Mouse (Mus musculus): ENCODE data around the gene Vwf.
A peak's percentile ranks its signal among the peaks of the same experiment; 100 is the strongest.

Vwf gene

DNA sequence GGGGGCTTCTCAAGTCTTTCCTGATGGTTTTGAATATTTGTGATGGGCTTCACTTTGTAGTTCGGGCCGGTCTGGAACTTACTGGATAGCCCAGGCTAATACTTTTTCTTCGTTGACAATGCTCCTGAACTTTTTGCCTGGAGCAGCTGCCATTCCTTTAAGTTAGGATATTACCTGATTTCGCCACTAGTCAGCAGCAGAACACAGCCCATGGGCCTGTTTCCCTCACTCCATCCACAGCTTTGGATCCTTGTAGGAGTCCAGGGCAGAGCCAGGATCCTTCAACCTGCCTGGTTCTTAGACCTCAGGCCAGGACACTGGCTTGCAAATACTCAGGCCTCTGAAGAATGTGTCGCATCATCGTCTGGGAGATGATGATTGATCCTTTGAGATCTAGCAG is 74.2 kb downstream of the Vwf start:
- no peak for DNase-seq (ENCODE audit: low read depth, low spot score)

DNA sequence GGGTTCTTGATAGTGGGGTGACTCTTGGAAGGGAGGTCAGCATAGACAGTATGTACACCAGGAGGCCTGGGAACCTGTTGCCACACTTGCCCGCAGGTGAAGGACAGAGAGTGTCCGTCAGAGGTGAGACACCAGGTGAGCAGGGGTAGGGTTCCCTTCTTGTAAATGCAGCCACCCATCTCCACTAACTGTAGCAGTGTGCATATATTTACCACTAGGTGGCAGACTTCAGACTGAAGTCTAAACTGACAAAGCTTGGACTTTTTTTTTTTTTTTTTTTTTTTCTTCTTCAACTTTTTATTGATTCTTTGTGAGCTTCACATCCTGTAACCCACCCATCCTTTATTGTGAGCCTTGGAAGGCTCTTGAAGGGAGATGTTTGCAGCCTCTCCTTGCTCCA is 75.9 kb downstream of the Vwf start:
- peak; percentile 47 for DNase-seq (ENCODE audit: low read depth, low spot score)

DNA sequence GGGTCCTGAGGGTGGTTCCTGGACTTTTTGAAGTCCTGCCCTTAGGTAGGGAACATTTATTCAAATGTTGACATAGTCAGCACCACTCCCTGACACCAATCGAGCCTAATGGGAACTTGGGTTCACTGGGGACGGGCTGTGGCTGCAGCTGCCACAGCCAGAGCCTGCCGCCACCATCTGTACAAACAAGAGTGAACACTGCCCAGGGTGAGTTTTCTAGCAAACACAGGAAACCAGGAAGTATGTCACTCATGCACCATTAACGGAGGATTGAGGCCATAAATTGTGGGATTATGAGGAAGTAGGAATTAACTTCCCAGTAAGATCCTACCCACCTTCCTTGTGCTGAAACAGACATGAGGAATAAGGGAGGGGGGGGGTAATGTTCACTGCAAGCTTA is 93.9 kb downstream of the Vwf start:
- DNase-seq (ENCODE audit: low read depth, low spot score), result no peak

DNA sequence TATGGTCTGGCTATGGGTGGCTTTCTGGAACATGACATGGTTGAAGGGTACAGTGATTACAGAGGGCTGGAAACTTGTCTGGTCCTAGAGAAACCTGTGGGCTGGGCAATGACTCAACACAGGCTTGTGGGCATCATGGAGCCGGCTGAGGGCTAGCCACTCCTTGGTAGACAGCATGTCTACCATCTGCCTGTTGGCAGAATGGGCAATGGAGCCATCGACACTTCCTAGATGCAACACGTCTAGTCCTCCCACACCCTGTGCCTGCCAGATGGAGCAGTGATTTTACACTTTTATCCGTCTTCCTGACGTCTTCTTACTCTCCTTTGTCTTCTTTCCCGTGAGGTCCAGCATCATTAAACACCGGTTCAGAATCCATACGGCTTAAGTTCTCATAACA is 94.6 kb downstream of the Vwf start:
- DNase-seq (ENCODE audit: low read depth, low spot score), result no peak

DNA sequence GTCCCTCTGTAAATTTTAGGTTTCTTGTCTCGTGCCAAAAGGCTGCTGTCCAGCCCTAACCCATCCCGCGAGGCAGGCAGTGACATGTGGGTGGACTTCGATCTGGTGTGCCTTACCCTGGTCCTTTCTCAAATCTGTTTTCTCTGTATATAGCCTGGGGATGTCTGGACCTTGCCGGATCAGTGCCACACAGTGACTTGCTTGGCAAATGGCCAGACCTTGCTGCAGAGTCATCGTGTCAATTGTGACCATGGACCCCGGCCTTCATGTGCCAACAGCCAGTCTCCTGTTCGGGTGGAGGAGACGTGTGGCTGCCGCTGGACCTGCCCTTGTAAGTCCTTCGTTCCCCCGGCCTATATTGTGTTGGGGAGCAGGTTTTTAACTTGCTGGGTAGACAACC is 102.4 kb downstream of the Vwf start:
- DNase-seq (ENCODE audit: low read depth, low spot score), result no peak

DNA sequence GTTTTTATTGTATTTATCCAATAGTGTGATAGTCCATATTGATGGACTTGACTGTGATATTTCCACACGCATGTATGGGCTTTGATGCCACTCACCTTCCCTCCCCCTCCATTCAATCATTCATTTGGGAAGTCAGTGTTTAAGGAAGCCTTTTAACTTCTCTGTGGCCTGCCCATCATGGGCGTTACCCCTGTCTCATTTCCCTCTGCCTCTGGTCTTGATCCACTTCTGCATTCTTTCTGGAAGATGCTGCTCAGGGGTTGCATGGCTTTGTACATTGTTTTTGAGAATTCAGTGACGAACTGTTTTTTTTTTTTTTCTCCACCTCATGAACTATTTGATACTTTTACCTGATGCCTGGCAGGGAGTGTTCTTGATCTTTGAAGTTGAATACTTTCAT is 104.8 kb downstream of the Vwf start:
- no peak for DNase-seq (ENCODE audit: low read depth, low spot score)

DNA sequence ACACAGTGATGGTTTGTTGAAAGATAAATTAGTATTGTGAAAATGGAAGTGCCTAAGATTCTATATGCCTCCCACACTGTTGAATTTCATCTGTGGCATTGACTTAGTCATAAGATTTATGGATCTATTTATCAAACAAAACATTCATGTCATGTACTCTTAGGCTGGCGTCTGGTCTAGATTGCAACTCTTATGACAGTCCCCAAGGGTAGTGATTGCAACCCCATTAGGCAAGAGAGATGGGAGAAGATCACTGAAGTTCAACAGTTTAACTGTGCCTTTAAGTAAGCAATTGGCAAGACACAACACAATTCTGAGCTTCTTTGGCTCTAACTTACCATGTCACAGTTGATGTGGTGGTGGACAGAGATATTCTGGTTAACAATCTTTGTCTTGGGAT is 106.8 kb downstream of the Vwf start:
- no peak for DNase-seq (ENCODE audit: low read depth, low spot score)

DNA sequence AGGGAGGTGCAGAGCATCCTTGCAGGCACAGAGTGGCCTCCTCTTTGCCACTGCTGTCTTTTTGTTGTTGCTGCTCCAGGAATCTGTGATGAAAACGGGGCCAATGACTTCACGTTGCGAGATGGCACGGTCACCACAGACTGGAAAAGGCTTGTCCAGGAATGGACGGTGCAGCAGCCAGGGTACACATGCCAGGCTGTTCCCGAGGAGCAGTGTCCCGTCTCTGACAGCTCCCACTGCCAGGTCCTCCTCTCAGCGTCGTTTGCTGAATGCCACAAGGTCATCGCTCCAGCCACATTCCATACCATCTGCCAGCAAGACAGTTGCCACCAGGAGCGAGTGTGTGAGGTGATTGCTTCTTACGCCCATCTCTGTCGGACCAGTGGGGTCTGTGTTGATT is 110.3 kb downstream of the Vwf start:
- no peak for DNase-seq (ENCODE audit: low read depth, low spot score)

DNA sequence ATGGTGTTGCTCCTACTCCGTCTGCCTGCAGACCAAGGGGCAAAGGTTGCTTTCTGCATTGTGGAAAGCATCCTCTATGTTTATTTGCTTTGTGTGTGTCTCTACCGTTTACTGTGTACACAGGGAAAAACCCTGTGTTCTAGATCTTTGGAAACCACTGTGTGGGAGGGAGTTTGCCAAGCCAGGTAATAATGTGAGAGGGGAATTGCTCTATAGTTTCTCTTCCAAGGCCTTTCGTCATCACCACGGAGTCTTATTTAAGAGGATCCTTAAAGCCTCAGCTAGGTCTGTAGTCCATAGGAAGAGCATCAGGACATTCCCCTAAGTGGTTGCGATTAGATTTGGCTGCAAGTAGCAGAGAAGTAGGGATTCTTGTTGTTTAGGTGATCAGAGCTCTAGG is 111.4 kb downstream of the Vwf start:
- no peak for DNase-seq (ENCODE audit: low read depth, low spot score)

DNA sequence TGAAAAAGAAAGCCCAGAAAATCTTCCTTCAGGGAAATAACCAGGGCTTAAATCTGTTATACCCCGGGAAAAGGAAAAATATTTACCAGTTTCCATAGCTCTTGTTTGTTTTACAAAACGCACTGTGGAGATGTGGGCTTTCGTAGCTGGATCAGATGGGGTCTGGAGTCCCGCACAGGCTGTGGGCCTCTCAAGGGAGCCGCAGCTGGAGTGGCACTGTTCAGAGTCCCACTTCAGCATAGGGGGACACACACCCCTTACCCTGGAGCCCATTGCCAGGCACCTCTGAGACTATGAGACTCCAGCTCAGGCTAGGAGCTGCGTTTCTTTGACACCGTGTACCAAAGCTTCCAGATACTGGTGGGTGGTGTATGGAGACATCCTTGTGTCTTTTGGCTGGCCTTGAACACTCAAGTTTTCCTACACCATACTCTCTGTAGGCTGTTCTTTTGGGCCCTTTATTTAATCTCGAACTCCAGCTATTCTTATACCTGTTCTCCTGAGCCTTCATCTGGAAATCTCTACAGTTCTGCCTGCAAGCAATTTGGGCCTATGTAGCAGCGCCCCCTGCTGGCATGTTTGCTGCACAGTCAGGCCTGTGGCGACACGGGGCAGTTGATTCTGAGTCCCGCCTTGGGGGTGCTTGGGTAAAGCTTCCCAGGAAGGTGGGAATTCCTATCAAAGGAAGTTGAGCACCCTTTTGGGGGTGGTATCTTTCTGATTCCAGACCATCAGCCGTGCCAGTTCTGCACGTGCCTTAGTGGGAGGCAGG is 114.7 kb downstream of the Vwf start:
- DNase-seq (ENCODE audit: low read depth, low spot score), result peak; percentile 70

DNA sequence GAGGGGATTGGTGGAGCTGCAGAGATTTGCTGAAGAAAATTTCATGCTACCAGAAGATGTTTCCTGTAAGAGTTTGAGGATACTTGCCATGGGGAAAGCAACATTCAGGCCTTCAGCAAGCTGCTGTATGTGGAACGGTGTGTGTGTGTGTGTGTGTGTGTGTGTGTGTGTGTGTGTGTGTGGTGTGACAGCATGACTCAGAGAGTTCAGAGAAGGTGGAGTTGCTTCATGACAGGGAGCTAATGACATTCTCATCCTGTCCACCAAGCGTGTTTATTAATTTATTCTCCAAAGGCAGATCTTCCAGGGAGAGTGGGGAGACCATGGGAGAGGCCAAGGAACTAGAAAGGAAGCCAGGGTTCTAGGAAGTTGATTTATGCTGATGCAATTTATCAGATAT is 117.3 kb downstream of the Vwf start:
- DNase-seq (ENCODE audit: low read depth, low spot score), result no peak

DNA sequence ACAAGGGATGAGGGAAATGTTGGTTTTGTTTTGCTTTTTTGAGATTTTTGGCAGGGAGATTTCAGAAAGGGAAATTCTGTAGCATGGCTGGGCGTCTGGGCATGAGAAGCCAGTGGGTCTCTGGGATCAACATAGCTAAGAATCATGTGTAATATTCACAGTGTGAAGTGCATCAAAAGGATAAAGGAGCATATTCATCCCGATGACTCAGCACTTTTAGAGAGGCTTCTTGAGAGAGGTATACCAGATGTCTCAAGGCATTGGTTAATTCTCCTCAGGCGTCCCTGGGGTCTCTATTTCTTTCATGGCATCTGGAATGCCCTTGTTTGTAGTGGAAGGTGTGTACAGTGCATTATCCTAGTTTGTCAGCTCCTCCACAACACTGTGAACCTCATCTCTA is 125.3 kb downstream of the Vwf start:
- no peak for DNase-seq (ENCODE audit: low read depth, low spot score)

DNA sequence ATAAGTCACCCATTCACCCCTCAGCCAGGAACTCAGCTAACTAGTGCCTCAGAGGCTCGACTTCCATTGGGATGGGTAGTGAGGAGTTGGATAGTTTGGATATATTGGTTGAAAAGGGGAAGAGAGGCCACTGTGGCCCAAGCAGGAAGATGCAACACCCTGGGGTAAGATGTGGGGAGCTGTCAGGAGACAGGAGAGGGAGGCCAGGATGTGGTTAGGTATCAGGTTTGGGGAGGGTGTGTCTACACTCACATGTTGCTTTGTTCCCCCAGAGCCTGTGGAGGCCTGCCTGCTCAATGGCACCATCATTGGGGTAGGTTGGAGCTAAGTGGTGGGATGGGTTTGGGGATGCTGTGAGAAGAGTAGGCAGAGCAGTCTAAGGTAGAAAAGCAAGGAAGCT is 131.9 kb downstream of the Vwf start:
- peak; percentile 5 for DNase-seq (ENCODE audit: low read depth, low spot score)

DNA sequence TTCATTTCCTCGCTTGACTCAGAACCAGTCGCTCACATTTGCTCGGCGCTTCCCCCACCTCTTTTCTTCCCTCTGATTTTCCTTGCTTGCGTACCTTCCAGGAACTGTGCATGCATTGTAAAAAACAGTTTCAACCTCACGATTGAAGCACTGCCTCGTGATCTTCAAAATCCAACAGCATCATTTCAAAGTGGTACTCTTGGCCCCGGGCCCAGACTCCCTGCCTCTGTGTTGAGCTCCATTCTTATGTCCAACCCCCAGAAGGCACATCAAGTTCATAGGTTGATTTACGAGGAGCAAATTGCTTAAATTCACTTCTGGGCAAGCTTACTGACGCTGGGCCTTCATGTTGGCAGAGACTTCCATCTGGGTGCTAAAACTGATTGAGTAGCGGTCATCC is 134.0 kb downstream of the Vwf start:
- DNase-seq (ENCODE audit: low read depth, low spot score), result no peak

DNA sequence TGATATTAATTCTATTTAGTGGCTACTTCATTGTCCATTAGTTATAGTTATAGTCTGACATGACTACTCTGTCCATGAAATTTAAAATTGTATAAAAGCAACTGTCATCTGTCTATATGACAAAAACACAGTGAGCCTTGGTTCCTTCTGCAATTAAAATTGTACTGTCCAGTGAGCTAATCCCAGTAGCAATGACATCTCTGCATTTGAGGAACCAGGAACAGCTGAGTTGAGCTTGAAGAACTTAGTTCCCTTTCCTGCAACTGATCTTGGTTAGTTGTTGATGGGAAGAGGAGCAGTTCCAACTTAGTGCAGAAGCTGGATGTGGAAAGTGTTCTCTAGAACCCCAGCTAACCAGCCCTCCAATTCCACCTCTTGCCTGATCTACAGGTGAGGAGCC is 138.8 kb downstream of the Vwf start:
- no peak for DNase-seq (ENCODE audit: low read depth, low spot score)

DNA sequence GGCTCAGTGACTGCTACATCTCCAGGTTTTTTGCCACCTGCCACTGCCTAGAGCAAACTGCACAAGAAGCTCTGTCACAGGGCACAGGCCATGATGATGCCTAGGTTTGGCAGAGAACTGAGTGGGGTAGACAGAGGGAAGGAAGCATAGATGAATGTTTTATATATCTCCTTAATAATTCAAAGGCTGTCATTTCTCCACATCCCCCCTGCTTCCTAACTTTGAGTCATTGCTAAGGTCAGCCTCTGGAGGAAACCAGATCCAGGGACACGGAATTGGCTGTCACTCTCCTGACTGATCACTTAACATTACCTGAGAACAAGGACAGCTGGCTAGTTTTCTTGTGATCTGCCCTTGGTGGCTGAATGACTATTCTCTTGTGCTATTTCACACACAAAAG is 141.4 kb downstream of the Vwf start:
- no peak for DNase-seq (ENCODE audit: low read depth, low spot score)

DNA sequence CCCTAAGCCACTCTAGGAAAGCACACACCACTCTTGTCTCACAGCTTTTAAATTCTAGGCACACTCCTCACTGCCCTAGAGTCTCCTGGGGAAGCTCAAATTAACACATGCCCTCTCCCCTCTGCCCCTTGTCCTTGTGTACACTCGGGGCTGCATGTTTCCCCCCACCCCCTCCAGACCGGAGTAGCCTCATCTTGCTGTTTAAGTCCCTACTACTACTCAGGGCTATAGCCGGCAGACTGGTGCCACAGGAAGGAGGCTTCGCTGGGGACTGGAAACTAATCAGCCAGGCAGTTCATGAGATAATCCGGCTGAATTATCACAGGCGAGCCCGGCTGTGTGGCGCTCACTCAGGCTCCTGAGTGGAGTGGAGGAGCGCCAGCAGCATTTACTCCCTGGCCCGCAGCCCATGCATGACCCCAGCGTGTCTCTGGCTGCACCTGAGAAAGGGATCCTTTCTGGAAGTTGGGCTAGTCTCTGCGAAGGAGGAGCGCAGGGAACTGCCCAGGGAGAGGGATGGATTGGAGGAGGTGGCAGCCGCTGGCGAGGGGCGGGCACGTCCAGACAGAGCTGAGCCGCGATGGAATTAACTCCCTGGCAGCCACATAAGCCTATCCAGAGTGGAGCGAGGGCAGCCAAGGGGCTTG is 143.6 kb downstream of the Vwf start, which contains the start of gene Ano2:
Gene Ano2 (plus strand): TSS at position 363 of the 647 bp plus-strand sequence.
- no peak for DNase-seq (ENCODE audit: low read depth, low spot score)

DNA sequence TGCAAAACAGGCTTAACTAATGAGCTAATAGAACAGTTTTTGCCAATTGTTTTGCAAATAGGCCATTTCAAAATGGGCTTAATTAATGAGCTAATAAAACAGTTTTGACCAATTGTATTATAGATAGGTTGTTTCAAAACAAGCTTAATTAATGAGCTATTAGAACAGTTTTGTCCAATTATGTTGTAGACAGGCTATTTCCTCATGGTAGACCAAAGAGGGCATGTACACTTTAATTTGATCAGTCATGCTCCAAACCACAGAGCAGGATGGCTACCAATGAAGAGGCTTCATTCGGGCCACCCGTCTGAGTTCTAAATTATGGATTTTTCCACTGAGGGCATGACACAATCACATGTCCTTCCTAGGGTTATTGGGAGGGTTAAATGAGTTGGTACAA is 154.6 kb downstream of the Vwf start:
- no peak for DNase-seq (ENCODE audit: low read depth, low spot score)

DNA sequence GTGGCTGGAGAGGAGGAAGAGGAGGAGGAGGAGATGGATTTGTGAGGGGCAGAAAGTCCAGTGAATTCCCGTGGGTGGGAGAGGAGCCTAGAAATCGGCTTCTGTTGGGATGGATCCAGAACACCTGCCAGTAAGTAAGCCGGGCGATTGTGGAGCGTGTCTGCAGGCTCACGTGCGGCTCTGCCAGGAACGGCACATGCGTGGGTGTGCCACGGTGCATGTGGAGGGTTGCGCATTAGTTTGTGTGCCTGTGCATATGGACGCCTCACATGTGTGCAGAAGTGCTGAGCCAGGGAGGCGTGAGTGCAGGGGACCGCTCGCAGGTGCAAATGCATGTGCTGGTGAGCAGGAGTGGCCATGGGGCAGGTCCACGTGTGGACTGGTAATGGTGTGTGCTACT is 164.7 kb downstream of the Vwf start:
- no peak for DNase-seq (ENCODE audit: low read depth, low spot score)

DNA sequence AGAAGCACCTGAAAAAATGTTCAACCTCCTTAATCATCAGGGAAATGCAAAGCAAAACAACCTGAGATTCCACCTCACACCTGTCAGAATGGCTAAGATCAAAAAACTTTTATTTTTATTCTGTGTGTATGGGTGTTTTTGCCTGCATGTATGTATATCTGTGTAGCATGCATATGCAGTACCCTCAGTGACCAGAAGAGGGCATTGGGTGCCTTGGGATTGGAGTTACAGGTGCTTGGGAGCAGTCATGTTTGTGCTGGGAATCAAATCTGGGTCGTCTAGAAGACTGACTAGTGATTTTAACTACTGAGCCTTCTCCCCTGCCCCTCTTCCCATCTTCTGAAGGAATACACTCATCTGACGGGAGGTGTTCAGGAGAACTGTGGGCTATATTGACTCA is 179.8 kb downstream of the Vwf start:
- peak; percentile 26 for DNase-seq (ENCODE audit: low read depth, low spot score)

DNA sequence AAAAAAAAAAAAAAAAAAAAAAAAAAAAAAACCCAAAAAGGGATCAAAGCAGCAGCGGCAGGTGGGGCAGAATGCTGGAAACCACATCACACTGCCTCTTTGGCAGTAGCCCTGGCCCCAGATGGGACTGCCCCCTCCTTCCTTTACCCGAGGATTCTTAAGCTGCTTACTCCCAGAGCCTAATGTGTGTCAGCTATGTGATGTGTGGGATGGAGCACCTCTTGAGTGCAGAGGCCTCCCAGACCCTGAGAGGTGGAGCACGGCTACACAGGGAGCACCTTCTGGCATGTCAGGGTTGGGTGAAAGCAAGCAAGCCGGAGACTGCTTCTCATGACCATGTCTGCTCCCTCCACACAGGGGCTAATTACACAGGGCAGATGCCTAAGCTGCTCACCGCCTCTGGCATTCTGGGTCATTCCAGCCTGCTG is 180.9 kb downstream of the Vwf start:
- DNase-seq (ENCODE audit: low read depth, low spot score), result no peak

DNA sequence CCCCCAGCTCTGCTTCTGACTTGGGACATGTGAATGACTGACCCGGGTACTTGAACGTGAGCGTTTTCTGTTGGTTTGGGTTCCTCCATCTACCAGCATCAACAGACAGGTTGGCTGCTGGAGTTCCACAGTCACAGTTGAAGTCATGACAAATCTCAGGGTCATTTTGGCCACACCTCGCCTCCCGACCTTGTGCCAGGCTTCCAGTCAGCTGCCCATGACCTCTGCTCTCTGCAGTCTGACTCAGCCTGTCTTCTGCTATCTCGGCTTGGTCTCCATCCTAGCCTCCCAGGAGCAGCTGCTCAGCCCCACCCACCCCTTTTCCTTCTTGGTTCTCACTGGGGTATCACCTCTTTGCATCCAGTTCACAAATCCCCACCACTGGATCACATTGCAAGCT is 182.9 kb downstream of the Vwf start:
- DNase-seq (ENCODE audit: low read depth, low spot score), result no peak

DNA sequence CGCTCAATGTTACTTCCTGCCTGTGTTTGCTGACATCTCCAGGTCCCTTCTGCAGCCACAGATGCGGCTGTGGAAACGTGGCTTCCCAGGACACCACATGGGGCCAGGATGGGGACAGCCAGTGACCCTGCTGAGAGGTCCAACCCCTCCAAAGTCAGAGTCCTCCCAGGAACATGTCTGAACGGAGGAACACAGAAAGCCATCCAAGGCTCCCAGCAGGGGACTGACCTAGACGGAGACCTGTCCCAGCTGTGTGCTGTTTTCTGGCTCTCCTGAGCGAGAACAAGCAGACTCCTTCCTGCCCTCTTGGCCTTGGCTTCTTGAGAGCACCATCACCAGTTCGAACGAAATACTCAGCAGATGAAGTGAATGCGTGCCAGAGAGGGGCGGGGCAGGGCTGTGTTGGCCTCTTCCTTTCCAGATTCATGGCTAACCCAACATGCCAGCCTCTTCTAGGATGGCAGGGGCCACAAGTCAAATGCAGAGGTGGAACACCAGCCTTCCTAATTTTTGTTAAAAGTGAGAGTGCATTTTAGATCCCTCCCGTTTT is 183.5 kb downstream of the Vwf start:
- DNase-seq (ENCODE audit: low read depth, low spot score), result no peak

Data from CD4-positive, CD25-positive, alpha-beta regulatory T cell, adult 2 months (primary cell).